Mouse (Mus musculus) right cerebral cortex, adult 2 months (tissue): ENCODE measurements at regions not wholly inside any gene's neighbourhood (a gene's known extent, or its start where the extent isn't known, plus 50 kb on each side); places are given as distances from the start of the nearest gene placed in this dataset.

Source experiments
- DNase-seq, 2 experiments: peaks; one replicate each; pipeline ENCODE4 v3.0.0; 2021 to 2022; ENCODE audit warnings: low spot score in 2 of 2

DNA sequence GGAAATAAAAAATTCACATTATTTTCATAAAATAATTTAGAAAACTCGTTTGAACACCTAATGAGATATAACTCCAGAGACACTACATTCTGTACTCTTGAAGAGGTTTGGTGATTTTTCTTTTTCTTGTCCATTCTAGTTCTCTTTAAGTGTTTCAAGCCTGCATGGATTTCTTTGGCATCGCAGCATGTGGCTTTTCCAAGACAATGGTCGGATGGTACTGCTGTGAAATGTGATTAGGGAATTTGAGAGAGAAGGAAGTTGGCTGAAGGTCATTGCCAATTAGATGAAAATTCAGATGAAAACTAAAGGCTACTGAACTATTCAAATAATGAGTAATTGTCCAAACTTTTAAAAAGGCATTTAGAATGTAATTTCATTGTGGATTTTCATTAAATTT is 572.2 kb downstream of the Phex start:
- DNase-seq = no peak

DNA sequence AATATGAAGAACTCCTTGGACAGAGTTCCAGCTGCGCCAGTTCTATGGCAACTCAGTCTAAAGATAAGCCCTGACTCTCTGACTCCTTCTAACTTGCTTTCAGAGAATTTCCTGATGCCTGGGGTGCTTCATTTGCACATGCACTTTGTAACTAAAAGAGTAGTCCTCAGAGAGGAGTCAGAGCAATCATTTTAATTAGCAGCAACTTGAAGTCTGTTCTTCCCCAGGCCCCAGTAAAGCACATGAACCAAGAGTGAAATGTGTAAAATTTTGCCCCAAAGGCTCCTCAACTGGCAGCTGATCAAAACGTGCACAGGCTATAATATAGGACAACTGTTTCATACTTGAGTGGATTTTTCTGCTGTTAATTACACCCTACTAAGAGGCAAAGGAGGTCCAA is 573.8 kb downstream of the Phex start:
- peak in 1 of 2 experiments; percentile 1 for DNase-seq

DNA sequence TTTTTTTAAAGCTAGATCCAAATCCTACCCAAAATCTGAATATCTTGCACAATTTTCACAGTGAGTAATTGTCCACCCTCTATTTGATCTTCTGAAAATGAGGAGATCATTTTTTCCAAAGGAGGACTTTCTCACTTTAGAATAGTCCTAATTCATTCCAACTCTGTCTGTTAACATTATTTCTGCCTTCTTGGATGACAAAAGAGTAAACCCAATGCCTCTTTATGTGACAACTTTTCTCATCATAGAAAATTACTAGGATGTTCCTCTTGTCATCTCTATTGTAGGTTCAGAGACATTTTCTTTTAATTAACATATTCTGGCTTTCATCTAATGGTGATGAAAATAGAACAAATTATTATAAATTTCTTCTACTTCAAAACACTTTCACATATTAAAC is 582.9 kb downstream of the Phex start:
- no peak for DNase-seq

DNA sequence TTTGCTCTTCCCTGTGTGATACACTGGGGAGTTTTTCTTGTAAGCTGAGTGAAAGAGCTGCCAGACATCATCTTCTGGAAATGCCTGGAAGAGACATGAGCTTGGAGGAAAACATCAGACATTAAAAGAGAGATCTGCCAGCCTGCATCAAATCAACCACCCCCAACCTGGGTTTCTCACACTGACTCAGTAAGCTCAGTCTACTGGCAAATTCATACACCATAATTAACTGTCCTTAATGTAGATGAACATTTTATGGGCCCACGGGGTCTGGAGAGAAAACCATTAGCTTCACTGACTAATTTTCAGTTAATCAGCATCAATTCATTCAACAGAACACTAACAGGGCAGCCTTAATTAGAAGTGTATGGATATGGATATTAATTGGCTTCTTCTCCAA is 608.3 kb downstream of the Phex start:
- DNase-seq = no peak
